Mouse (Mus musculus) intestine, postnatal 0 days (tissue): ENCODE data around the gene Prg3. TPM values are rescaled to one million over a fixed set of nuclear protein-coding genes. Genes with fewer than 3 reads are reported as not detected.

Source experiments
- ATAC-seq: fragments of 200-750 bp; cut with Nextera tagmentation; 2 replicates; pipeline ENCODE4 v1.8.0; 2017; ENCODE audit warnings: mild to moderate bottlenecking, moderate TSS enrichment, moderate library complexity
- H3K27ac ChIP-seq: fragments of 300-500 bp; sonication (generic); 2 replicates; pipeline ENCODE4 v1.5.1; 2014; ENCODE audit warnings: mild to moderate bottlenecking, low read depth, low read length, moderate library complexity
- H3K27me3 ChIP-seq: fragments of 300-500 bp; sonication (generic); replicated peaks from 2 replicates; pipeline ENCODE4 v1.6.1; 2014; ENCODE audit warnings: low read length, mixed read lengths; ENCODE audit not compliant: control insufficient read depth, insufficient read depth
- H3K36me3 ChIP-seq: fragments of 300-500 bp; sonication (generic); 2 replicates; pipeline ENCODE4 v1.6.1; 2014; ENCODE audit warnings: mild to moderate bottlenecking, moderate library complexity; ENCODE audit not compliant: control insufficient read depth, insufficient read depth
- H3K4me1 ChIP-seq: fragments of 300-500 bp; sonication (generic); replicated peaks from 2 replicates; pipeline ENCODE4 v1.6.1; 2014; ENCODE audit warnings: antibody characterized with exemption, low read length, mixed read lengths; ENCODE audit not compliant: control insufficient read depth, insufficient read depth
- H3K4me2 ChIP-seq: fragments of 300-500 bp; sonication (generic); replicated peaks from 2 replicates; pipeline ENCODE4 v1.6.1; 2014; ENCODE audit warnings: low read depth, mild to moderate bottlenecking, moderate library complexity
- H3K4me3 ChIP-seq: fragments of 300-500 bp; sonication (generic); 2 replicates; pipeline ENCODE4 v1.5.1; 2014; ENCODE audit warnings: low read depth, low read length
- H3K9ac ChIP-seq: fragments of 300-500 bp; sonication (generic); 2 replicates; pipeline ENCODE4 v1.6.1; 2014; ENCODE audit warnings: mild to moderate bottlenecking, low read depth, low read length
- H3K9me3 ChIP-seq: fragments of 300-500 bp; sonication (generic); 2 replicates; pipeline ENCODE4 v1.6.1; 2016; ENCODE audit warnings: mixed run types; ENCODE audit not compliant: control insufficient read depth
- CTCF ChIP-seq: sonication (generic); IDR thresholded peaks from 2 replicates; pipeline ENCODE4 v1.5.1; 2016; ENCODE audit warnings: low read depth, mild to moderate bottlenecking, control low read depth, antibody characterized with exemption, moderate library complexity
- WGBS: fragments of 180-500 bp; shearing (Covaris S2); extraction: QIAGEN DNeasy Blood & Tissue Kit; methylation state at CpG from one replicate; pipeline ENCODE4 v1.1.7; 2014; 5-methylcytosine and 5-hydroxymethylcytosine counted together
- polyA plus RNA-seq: library from polyadenylated mRNA; unstranded; fragments of >200 nt; fragmentation: Nextera tagmentation; extraction: Ambion mirVana; gene quantifications from 2 replicates; pipeline ENCODE4 v1.2.1, GENCODE M21; 2015

The Prg3 gene
- polyA plus RNA-seq, 1 experiment from 2014 or later = not detected

- WGBS = 80% methylated on average over 14 of the region's 14 CpGs
- TF ChIP-seq CTCF = no peak
- no peak overlapping the region for H3K4me2 ChIP-seq
- peaks cover 13% of the 10 kb centered on the region for H3K4me1 ChIP-seq
- no peaks in the 10 kb centered on the region for H3K36me3 ChIP-seq
- no peaks in the 10 kb centered on the region for H3K27me3 ChIP-seq
- no peaks in the 10 kb centered on the region for H3K9me3 ChIP-seq
- H3K9ac ChIP-seq = no peak overlapping the region
- H3K27ac ChIP-seq = no peak overlapping the region
- ATAC-seq = no peak
- H3K4me3 ChIP-seq = no peak overlapping the region
These were observed 24.7 kb downstream of the Prg3 start for GRCm38 (mm10) chr2:85012679-85013078.

GRCm38 (mm10) chr2:85013826-85014587 lies 26.0 kb downstream of the Prg3 start:
- Histone ChIP-seq H3K4me3 (no peak overlapping the region), H3K27ac (no peak overlapping the region), H3K36me3 (no peaks in the 10 kb centered on the region), H3K9me3 (no peaks in the 10 kb centered on the region), H3K4me2 (no peak overlapping the region), H3K9ac (no peak overlapping the region), H3K4me1 (peaks cover 13% of the 10 kb centered on the region), H3K27me3 (no peaks in the 10 kb centered on the region)
- peak; percentile 24; the same call in 1 of the 2 replicates for TF ChIP-seq CTCF
- WGBS = 67% methylated on average over 5 of the region's 5 CpGs
- ATAC-seq = no peak

- Histone ChIP-seq H3K9ac (no peak overlapping the region), H3K36me3 (no peaks in the 10 kb centered on the region), H3K4me3 (no peak overlapping the region), H3K4me2 (no peak overlapping the region), H3K4me1 (peaks cover 11% of the 10 kb centered on the region), H3K27me3 (no peaks in the 10 kb centered on the region), H3K9me3 (no peaks in the 10 kb centered on the region), H3K27ac (no peak overlapping the region)
- no peak for TF ChIP-seq CTCF
- ATAC-seq = no peak
- 24% methylated on average over 3 of the region's 3 CpGs for WGBS
These were observed 26.6 kb downstream of the Prg3 start for GRCm38 (mm10) chr2:85014588-85014982.

GRCm38 (mm10) chr2:85022043-85022442 lies 34.0 kb downstream of the Prg3 start:
- ATAC-seq = peak; percentile 10; the same call in 1 of the 2 replicates
- Histone ChIP-seq H3K36me3 (no peaks in the 10 kb centered on the region), H3K9ac (no peak overlapping the region), H3K27ac (no peak overlapping the region), H3K4me3 (no peak overlapping the region), H3K27me3 (no peaks in the 10 kb centered on the region), H3K9me3 (no peaks in the 10 kb centered on the region), H3K4me1 (no peaks in the 10 kb centered on the region), H3K4me2 (no peak overlapping the region)
- WGBS = 18% methylated on average over 4 of the region's 4 CpGs
- peak; percentile 87 for TF ChIP-seq CTCF

GRCm38 (mm10) chr2:85026178-85026577 lies 38.2 kb downstream of the Prg3 start:
- no peak overlapping the region for H3K4me3 ChIP-seq
- 81% methylated on average over 3 of the region's 3 CpGs for WGBS
- no peak for TF ChIP-seq CTCF
- H3K27ac ChIP-seq = no peak overlapping the region
- H3K9ac ChIP-seq = no peak overlapping the region
- no peak overlapping the region for H3K4me2 ChIP-seq
- no peaks in the 10 kb centered on the region for H3K36me3 ChIP-seq
- H3K9me3 ChIP-seq = no peaks in the 10 kb centered on the region
- no peaks in the 10 kb centered on the region for H3K4me1 ChIP-seq
- no peak for ATAC-seq
- no peaks in the 10 kb centered on the region for H3K27me3 ChIP-seq

- no peak for TF ChIP-seq CTCF
- no peak overlapping the region for H3K4me2 ChIP-seq
- H3K27me3 ChIP-seq = no peaks in the 10 kb centered on the region
- no peak overlapping the region for H3K9ac ChIP-seq
- no peak overlapping the region for H3K4me3 ChIP-seq
- no peak overlapping the region for H3K27ac ChIP-seq
- no peaks in the 10 kb centered on the region for H3K4me1 ChIP-seq
- WGBS = 65% methylated on average over 5 of the region's 5 CpGs
- H3K36me3 ChIP-seq = no peaks in the 10 kb centered on the region
- no peak for ATAC-seq
- H3K9me3 ChIP-seq = no peaks in the 10 kb centered on the region
These were observed 39.3 kb downstream of the Prg3 start for GRCm38 (mm10) chr2:85027281-85027680.
